Mouse (Mus musculus) limb, embryonic 15.5 days (tissue): ENCODE measurements around the gene Ugcg. TPM values are rescaled to one million over a fixed set of nuclear protein-coding genes. Genes with fewer than 3 reads are reported as not detected.

Source experiments
- ATAC-seq: fragments of 200-750 bp; cut with Nextera tagmentation; 2 replicates; pipeline ENCODE4 v1.8.0; 2017; ENCODE audit warnings: low read depth, moderate TSS enrichment; ENCODE audit not compliant: insufficient number of reproducible peaks, low FRiP score, low TSS enrichment
- H3K27ac ChIP-seq: fragments of 300-500 bp; sonication (generic); 2 replicates; pipeline ENCODE4 v1.5.1; 2015; ENCODE audit warnings: moderate library complexity, mild to moderate bottlenecking, inconsistent platforms
- H3K27me3 ChIP-seq: fragments of 300-500 bp; sonication (generic); 2 replicates; pipeline ENCODE4 v1.6.1; 2015; ENCODE audit warnings: inconsistent platforms
- H3K36me3 ChIP-seq: fragments of 300-500 bp; sonication (generic); 2 replicates; pipeline ENCODE4 v1.6.1; 2015; ENCODE audit warnings: inconsistent platforms
- H3K4me1 ChIP-seq: fragments of 300-500 bp; sonication (generic); 2 replicates; pipeline ENCODE4 v1.6.1; 2015; ENCODE audit warnings: inconsistent platforms
- H3K4me2 ChIP-seq: fragments of 300-500 bp; sonication (generic); 2 replicates; pipeline ENCODE4 v1.6.1; 2015; ENCODE audit warnings: mild to moderate bottlenecking, inconsistent platforms
- H3K4me3 ChIP-seq: fragments of 300-500 bp; sonication (generic); 2 replicates; pipeline ENCODE4 v1.5.1; 2015; ENCODE audit warnings: mild to moderate bottlenecking, inconsistent platforms
- H3K9ac ChIP-seq: fragments of 300-500 bp; sonication (generic); 2 replicates; pipeline ENCODE4 v1.6.1; 2015; ENCODE audit warnings: inconsistent platforms
- H3K9me3 ChIP-seq: fragments of 300-500 bp; sonication (generic); 2 replicates; pipeline ENCODE4 v1.6.1; 2016; ENCODE audit warnings: inconsistent platforms
- WGBS: fragments of 180-500 bp; shearing (Covaris S2); methylation state at CpG from one replicate; pipeline ENCODE4 v1.1.7; 2015; 5-methylcytosine and 5-hydroxymethylcytosine counted together
- polyA plus RNA-seq: library from polyadenylated mRNA; unstranded; fragments of >200 nt; fragmentation: Nextera tagmentation; extraction: Ambion mirVana; gene quantifications from 2 replicates; pipeline ENCODE4 v1.2.1, GENCODE M21; 2015

Ugcg gene
- polyA plus RNA-seq, 1 experiment from 2014 or later = 12.0 TPM

DNA sequence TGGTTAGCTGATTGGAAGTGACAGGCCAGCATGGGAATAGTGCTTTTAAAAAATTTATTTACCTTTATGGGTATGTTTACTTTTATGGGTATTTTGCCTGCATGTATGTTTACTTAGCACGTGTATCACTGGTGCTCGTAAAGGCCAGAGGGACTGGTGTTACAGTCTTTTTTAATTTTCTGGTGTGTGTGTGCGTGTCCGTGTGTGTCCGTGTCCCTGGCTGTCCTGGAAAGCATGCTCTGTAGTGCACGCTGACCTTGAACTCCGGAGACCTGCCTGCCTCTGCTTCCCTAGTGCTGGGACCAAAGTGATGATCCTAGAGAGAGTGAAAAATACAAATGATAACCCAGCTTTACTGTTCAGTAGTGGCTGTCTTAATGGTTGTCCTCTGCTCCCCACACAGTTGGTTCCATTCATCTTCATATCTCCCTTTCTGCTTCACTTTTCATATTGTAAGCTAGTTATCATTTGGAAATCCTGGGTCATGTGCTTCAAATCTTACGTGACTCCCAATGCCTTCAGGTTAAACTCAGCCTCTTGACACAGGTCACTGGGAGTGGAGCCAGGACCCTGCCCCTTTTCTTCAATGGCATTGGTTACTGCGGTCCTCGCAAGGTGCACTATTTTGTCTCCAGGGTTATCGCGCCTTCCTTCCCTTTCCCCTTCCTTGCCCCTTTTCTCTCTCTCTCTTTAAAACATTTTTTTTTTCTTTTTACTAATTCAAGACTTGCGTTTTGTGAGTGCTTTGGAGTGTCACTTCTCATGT lies 5.9 kb downstream of the Ugcg start:
- 87% methylated on average over 13 of the region's 13 CpGs for WGBS

DNA sequence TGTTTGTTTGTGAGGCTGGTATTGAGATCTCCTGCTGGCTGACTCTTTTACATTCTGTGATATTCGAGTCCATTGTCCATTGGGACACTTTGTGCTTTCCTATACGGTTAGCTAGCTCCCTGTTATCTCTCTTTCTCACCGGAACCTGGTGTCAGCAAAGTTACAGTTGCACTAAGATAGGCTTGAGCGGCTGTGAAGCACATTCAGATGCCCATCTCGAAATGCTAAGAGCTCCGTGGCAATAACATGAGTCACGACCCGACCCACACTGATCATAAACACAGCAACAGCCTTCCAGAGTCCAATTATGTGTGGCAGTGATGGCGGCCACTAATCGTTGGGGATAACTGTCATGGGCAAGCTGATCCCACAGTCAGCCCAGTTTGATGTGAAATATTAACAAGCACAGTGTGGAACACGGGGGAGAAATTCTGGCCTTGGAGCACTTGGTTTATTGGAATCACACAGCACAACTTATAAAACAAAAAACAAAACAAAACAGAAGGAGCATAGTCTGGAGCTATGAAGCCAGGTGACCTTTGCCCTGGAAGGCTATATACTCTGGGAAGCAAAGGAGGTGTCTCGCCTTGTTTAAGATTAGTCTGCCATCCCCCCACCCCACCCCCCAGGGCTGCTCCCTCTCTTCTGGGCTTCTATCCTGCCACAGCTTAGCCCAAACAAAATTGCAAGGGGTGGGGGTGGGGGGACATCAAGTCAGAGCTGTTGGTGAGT lies 7.5 kb downstream of the Ugcg start:
- WGBS = 24% methylated on average over 12 of the region's 12 CpGs
- no peaks in the 10 kb centered on the region for H3K9me3 ChIP-seq
- no peak overlapping the region for H3K4me3 ChIP-seq
- H3K9ac ChIP-seq = no peak overlapping the region
- ATAC-seq = no peak
- H3K4me1 ChIP-seq = peaks cover 33% of the 10 kb centered on the region
- no peak overlapping the region for H3K27ac ChIP-seq
- H3K4me2 ChIP-seq = no peak overlapping the region
- no peaks in the 10 kb centered on the region for H3K27me3 ChIP-seq
- no peaks in the 10 kb centered on the region for H3K36me3 ChIP-seq

More for the DNA sequence above, 5.9 kb downstream of the Ugcg start:
- Histone ChIP-seq H3K4me1 (peaks cover 35% of the 10 kb centered on the region), H3K4me2 (no peak overlapping the region), H3K36me3 (no peaks in the 10 kb centered on the region), H3K27me3 (no peaks in the 10 kb centered on the region), H3K4me3 (no peak overlapping the region), H3K27ac (no peak overlapping the region), H3K9me3 (no peaks in the 10 kb centered on the region), H3K9ac (no peak overlapping the region)
- no peak for ATAC-seq

- Histone ChIP-seq H3K4me1 (peaks cover 33% of the 10 kb centered on the region), H3K27ac (peak overlapping the region; percentile 65; the same call in 1 of the 2 replicates), H3K27me3 (no peaks in the 10 kb centered on the region), H3K9ac (no peak overlapping the region), H3K36me3 (no peaks in the 10 kb centered on the region), H3K4me2 (no peak overlapping the region), H3K4me3 (no peak overlapping the region), H3K9me3 (no peaks in the 10 kb centered on the region)
- ATAC-seq = no peak
- WGBS = 28% methylated on average over 6 of the region's 6 CpGs
These were observed 8.0 kb downstream of the Ugcg start for GRCm38 (mm10) chr4:59197078-59197424.

DNA sequence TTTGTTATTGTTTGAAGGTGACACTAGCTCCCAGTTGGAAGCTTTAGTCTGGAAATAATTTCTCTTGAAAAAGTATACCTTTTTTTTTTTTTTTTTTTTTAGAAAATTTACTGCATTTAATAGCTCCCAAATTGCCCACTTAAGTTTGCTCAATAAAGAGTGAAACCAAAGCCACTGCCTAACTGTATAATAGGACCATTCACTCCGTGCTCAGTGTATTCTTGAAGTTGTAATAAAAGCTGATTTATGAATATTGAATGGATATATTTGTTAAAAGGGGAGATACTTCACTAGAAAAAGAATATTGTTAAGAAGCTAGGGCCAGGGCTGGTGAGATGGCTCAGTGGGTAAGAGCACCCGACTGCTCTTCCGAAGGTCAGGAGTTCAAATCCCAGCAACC lies 8.4 kb downstream of the Ugcg start:
- H3K36me3 ChIP-seq = no peaks in the 10 kb centered on the region
- H3K9ac ChIP-seq = no peak overlapping the region
- H3K27ac ChIP-seq = no peak overlapping the region; the same call in 1 of the 2 replicates
- H3K4me2 ChIP-seq = no peak overlapping the region
- peaks cover 33% of the 10 kb centered on the region for H3K4me1 ChIP-seq
- no peak overlapping the region for H3K4me3 ChIP-seq
- no peaks in the 10 kb centered on the region for H3K27me3 ChIP-seq
- ATAC-seq = no peak
- H3K9me3 ChIP-seq = no peaks in the 10 kb centered on the region
- 58% methylated on average over 3 of the region's 3 CpGs for WGBS

GRCm38 (mm10) chr4:59199341-59199740 lies 10.3 kb downstream of the Ugcg start:
- Histone ChIP-seq H3K9me3 (no peaks in the 10 kb centered on the region), H3K27me3 (no peaks in the 10 kb centered on the region), H3K27ac (0 out of 2 replicates have a peak overlapping the region, but pooled peaks have one; percentile 8), H3K9ac (no peak overlapping the region), H3K4me3 (no peak overlapping the region), H3K4me1 (peaks cover 30% of the 10 kb centered on the region), H3K4me2 (no peak overlapping the region), H3K36me3 (no peaks in the 10 kb centered on the region)
- WGBS = 27% methylated on average over 8 of the region's 8 CpGs
- peak; percentile 69; the same call in 1 of the 2 replicates for ATAC-seq

GRCm38 (mm10) chr4:59199805-59200204 lies 10.7 kb downstream of the Ugcg start:
- no peaks in the 10 kb centered on the region for H3K9me3 ChIP-seq
- H3K27ac ChIP-seq = 0 out of 2 replicates have a peak overlapping the region, but pooled peaks have one; percentile 8
- no peak overlapping the region for H3K4me3 ChIP-seq
- no peaks in the 10 kb centered on the region for H3K36me3 ChIP-seq
- H3K27me3 ChIP-seq = no peaks in the 10 kb centered on the region
- ATAC-seq = 0 out of 2 replicates have a peak, but pooled peaks have one; percentile 14
- H3K9ac ChIP-seq = no peak overlapping the region
- H3K4me1 ChIP-seq = peaks cover 26% of the 10 kb centered on the region
- WGBS = 47% methylated on average over 8 of the region's 8 CpGs
- no peak overlapping the region for H3K4me2 ChIP-seq

DNA sequence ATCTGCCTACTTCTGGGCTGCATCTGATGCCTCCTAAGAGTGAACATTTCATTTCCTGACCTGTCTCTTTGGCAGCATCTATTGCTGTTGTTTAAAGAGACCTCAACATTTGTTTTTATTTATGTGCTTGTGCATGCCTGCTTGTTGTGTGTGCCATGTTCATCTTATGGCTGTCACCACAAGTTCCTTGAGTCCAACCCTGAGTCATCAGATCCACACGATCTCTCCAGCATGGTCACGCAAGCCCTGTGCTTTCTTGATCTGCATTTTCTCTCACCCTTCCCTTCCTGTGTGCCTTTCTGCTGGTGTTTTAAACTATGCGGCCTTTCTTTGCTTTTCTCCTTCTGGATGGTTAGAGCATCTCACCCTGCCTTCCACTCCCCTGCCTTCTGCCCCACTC lies 11.6 kb downstream of the Ugcg start:
- H3K4me1 ChIP-seq = peaks cover 25% of the 10 kb centered on the region
- no peaks in the 10 kb centered on the region for H3K9me3 ChIP-seq
- no peak for ATAC-seq
- WGBS = 64% methylated on average over 3 of the region's 3 CpGs
- no peaks in the 10 kb centered on the region for H3K27me3 ChIP-seq
- H3K4me2 ChIP-seq = no peak overlapping the region
- H3K36me3 ChIP-seq = no peaks in the 10 kb centered on the region
- no peak overlapping the region for H3K27ac ChIP-seq
- H3K9ac ChIP-seq = no peak overlapping the region
- H3K4me3 ChIP-seq = no peak overlapping the region

- Histone ChIP-seq H3K9ac (no peak overlapping the region), H3K4me3 (no peak overlapping the region), H3K4me2 (no peak overlapping the region), H3K9me3 (no peaks in the 10 kb centered on the region), H3K27me3 (no peaks in the 10 kb centered on the region), H3K27ac (no peak overlapping the region), H3K36me3 (no peaks in the 10 kb centered on the region), H3K4me1 (peaks cover 7% of the 10 kb centered on the region; the same call in 1 of the 2 replicates)
- WGBS = 81% methylated on average over 4 of the region's 4 CpGs
- no peak for ATAC-seq
These were observed 15.6 kb downstream of the Ugcg start for GRCm38 (mm10) chr4:59204616-59205015.

DNA sequence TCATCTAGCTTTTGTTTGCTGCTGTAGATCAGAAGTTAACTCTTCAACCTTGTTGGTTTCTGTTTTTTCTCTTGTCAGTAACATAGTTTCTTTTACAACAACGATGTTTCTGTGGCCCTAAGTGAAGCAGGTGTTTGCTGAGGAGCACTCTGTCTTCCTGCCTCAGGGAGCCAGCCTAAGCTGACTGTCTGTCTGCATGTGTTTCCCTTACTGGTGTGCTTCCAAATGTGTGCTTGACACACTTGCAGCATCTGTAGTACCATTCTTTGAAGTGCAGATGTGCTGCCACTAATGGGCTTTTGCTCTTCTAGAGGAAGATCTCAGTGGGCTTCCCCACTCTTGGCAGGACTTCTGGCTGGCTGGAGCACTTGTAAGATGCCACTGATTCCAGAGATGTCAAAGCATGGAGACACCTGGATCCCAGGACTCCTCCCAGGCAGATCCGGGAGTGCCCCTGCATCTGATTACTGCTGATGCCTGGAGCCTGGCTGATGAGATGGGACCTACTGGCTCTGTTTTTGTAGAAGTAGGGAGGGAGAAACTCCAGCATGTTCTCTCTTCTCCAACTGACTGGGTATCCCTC lies 16.8 kb downstream of the Ugcg start:
- ATAC-seq = no peak
- H3K4me3 ChIP-seq = no peak overlapping the region
- H3K4me2 ChIP-seq = no peak overlapping the region
- H3K9me3 ChIP-seq = no peaks in the 10 kb centered on the region
- WGBS = 20% methylated on average over 2 of the region's 2 CpGs
- no peak overlapping the region for H3K27ac ChIP-seq
- peaks cover 4% of the 10 kb centered on the region for H3K36me3 ChIP-seq
- H3K27me3 ChIP-seq = no peaks in the 10 kb centered on the region
- H3K4me1 ChIP-seq = peaks cover 3% of the 10 kb centered on the region; the same call in 1 of the 2 replicates
- no peak overlapping the region for H3K9ac ChIP-seq

DNA sequence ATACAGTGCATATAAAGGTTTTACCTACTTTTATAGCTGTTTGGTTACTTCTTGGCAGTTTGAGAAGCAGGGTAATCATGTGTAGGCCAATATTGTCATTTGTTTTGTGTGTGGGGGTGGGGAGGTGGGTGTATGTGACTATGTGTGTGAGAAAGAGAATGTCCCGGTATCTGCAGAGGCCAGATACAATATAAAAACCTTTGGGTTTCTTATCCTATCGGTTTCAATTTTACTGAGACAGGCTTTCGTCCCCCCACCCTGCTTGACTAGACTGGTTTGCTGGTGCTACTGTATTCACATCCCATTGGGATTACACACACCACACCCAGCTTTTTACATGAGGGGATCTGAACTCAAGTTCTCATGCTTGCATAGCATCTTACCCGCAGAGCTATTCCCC lies 17.5 kb downstream of the Ugcg start:
- Histone ChIP-seq H3K27ac (no peak overlapping the region), H3K4me2 (no peak overlapping the region), H3K9ac (no peak overlapping the region), H3K4me1 (0 out of 2 replicates have a peak, but pooled peaks cover 3% of the 10 kb centered on the region), H3K27me3 (no peaks in the 10 kb centered on the region), H3K9me3 (no peaks in the 10 kb centered on the region), H3K36me3 (peaks cover 4% of the 10 kb centered on the region), H3K4me3 (no peak overlapping the region)
- no peak for ATAC-seq
- WGBS = 68% methylated on average over 4 of the region's 4 CpGs

- Histone ChIP-seq H3K36me3 (peaks cover 8% of the 10 kb centered on the region), H3K4me3 (no peak overlapping the region), H3K27me3 (no peaks in the 10 kb centered on the region), H3K4me1 (0 out of 2 replicates have a peak, but pooled peaks cover 3% of the 10 kb centered on the region), H3K9me3 (no peaks in the 10 kb centered on the region), H3K9ac (no peak overlapping the region), H3K27ac (no peak overlapping the region), H3K4me2 (no peak overlapping the region)
- ATAC-seq = no peak
- 90% methylated on average over 4 of the region's 4 CpGs for WGBS
These were observed 19.6 kb downstream of the Ugcg start for GRCm38 (mm10) chr4:59208607-59209006.

DNA sequence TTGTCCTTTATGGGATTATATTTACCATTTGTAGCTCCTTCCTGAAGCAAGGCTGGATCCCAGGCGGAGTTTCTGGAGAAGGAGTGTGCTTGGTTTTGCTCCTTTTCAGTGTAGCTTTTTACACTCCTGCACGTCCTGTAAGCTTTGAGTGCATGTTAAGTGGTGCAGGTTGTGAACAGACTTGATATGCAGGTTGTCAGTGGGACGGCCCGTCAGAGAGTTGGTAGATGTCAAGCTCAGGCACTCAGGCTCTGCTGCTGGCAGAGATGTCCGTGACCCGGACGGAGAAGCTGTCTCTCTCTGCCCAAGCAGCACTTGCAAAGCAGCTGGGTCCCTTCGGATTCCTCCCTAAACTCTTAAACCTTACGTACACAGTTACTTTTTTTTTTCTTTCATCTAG lies 22.1 kb downstream of the Ugcg start:
- H3K9me3 ChIP-seq = no peaks in the 10 kb centered on the region
- no peak for ATAC-seq
- no peaks in the 10 kb centered on the region for H3K4me1 ChIP-seq
- H3K27me3 ChIP-seq = no peaks in the 10 kb centered on the region
- peaks cover 22% of the 10 kb centered on the region for H3K36me3 ChIP-seq
- WGBS = 79% methylated on average over 9 of the region's 9 CpGs
- H3K4me2 ChIP-seq = no peak overlapping the region
- no peak overlapping the region for H3K27ac ChIP-seq
- no peak overlapping the region for H3K4me3 ChIP-seq
- no peak overlapping the region for H3K9ac ChIP-seq
